Mouse (Mus musculus) A20 (cell line): Measurements from ENCODE around the gene Pkmyt1.

Experiments
- DNase-seq: peaks from one replicate; pipeline ENCODE4 v3.0.0-alpha.2; 2011; ENCODE audit warnings: low read depth, low spot score

Gene Pkmyt1

GRCm38 (mm10) chr17:23721886-23722285, 4.2 kb upstream of the Pkmyt1 start:
- no peak for DNase-seq

GRCm38 (mm10) chr17:23722376-23723125, 3.6 kb upstream of the Pkmyt1 start, which contains the start of gene 1520401A03Rik:
TSS of gene 1520401A03Rik (minus strand) at chr17:23722783.
- DNase-seq, result no peak

GRCm38 (mm10) chr17:23725477-23725876, 659 bp upstream of the Pkmyt1 start:
- no peak for DNase-seq

GRCm38 (mm10) chr17:23726758-23727142, 614 bp downstream of the Pkmyt1 start:
- peak; percentile 75 for DNase-seq

GRCm38 (mm10) chr17:23730441-23730840, 4.3 kb downstream of the Pkmyt1 start:
- DNase-seq, result no peak

- no peak for DNase-seq
Measured at GRCm38 (mm10) chr17:23734341-23734740, 8.2 kb downstream of the Pkmyt1 start.

GRCm38 (mm10) chr17:23737493-23738445, 11.6 kb downstream of the Pkmyt1 start:
- peak; percentile 24 for DNase-seq

- no peak for DNase-seq
Measured at GRCm38 (mm10) chr17:23738836-23739201, 12.7 kb downstream of the Pkmyt1 start.

- DNase-seq, result peak; percentile 22
Measured at GRCm38 (mm10) chr17:23739202-23740135, 13.3 kb downstream of the Pkmyt1 start.

- DNase-seq, result peak; percentile 83
Measured at GRCm38 (mm10) chr17:23740136-23740584, 14.0 kb downstream of the Pkmyt1 start.

GRCm38 (mm10) chr17:23740598-23741021, 14.5 kb downstream of the Pkmyt1 start, which contains the start of gene Paqr4:
TSS of gene Paqr4 (minus strand) at chr17:23740867.
- DNase-seq, result no peak

GRCm38 (mm10) chr17:23741359-23742209, 15.4 kb downstream of the Pkmyt1 start:
- no peak for DNase-seq

GRCm38 (mm10) chr17:23742210-23742793, 16.2 kb downstream of the Pkmyt1 start:
- no peak for DNase-seq

GRCm38 (mm10) chr17:23742941-23743340, 16.8 kb downstream of the Pkmyt1 start:
- no peak for DNase-seq

GRCm38 (mm10) chr17:23744076-23744475, 17.9 kb downstream of the Pkmyt1 start:
- no peak for DNase-seq

GRCm38 (mm10) chr17:23744651-23745050, 18.5 kb downstream of the Pkmyt1 start:
- no peak for DNase-seq

- peak; percentile 10 for DNase-seq
Measured at GRCm38 (mm10) chr17:23745301-23746251, 19.4 kb downstream of the Pkmyt1 start, which contains the start of gene Kremen2. TSS of gene Kremen2 (minus strand) at chr17:23745833.

GRCm38 (mm10) chr17:23746311-23746710, 20.2 kb downstream of the Pkmyt1 start:
- DNase-seq, result no peak

- peak; percentile 60 for DNase-seq
Measured at GRCm38 (mm10) chr17:23746767-23747166, 20.6 kb downstream of the Pkmyt1 start.
